Mouse (Mus musculus) adrenal gland, adult 8-10 months (tissue): ENCODE measurements at regions not wholly inside any gene's neighbourhood (a gene's known extent, or its start where the extent isn't known, plus 50 kb on each side); places are given as distances from the start of the nearest gene placed in this dataset.

Experiments used
- DNase-seq: peaks from one replicate; pipeline ENCODE4 v3.0.0; 2022

DNA sequence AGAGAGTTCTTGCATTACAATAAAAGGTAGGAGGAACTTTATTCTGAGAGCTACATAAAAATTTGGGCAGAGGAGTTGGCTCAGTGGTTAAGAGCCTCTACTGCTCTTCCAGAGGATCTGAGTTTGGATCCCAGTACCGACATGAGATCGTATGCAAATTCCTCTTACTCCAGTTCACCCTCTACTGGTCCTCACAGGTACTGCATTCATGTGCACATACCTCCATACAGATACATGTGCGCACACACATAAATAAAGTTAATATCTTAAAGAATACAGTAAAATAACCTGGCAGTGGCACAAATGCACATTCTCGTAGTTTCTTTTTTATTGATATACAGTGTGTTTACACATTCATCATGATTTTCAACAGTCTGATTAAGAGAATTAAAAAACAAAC lies 232.4 kb downstream of the Vps13c start:
- no peak for DNase-seq

DNA sequence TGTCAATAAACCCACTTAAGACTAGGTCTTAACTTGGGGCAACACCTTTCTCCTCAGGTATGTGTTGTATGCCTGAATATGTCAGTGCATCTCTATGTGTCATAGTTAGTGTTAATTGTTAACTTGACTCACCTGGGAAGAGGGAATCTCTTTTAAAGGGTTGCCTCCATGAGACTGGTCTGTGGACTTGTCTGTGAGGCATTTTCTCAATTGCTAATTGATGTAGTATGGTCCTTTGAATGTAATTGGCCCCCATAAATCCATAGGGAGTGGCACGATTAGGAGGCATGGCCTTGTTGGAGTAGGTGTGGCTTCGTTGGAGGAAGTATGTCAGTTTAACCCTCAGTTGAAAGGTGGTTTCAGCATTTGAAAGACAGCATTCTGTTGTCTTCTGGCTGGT lies 237.1 kb downstream of the Vps13c start:
- no peak for DNase-seq

DNA sequence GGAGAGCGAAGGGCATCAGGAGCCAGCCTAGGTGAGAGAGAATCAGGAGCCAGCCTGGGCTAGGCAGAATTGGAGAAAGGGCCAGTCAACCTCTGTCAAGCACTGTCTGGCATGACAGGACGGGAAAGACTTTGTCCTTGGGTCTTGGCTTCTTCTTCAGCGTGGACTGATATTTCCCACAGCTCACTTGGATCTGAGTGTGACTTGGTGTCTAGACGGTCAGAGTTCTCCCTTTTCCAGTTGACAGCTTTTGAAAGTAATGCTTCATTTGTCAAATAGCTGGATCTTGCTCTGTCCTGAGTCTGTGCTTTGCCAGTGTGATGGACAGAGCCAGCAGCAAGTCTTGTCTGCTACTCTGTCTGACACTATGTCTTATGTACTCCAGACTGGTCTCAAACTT lies 243.1 kb downstream of the Vps13c start:
- no peak for DNase-seq

DNA sequence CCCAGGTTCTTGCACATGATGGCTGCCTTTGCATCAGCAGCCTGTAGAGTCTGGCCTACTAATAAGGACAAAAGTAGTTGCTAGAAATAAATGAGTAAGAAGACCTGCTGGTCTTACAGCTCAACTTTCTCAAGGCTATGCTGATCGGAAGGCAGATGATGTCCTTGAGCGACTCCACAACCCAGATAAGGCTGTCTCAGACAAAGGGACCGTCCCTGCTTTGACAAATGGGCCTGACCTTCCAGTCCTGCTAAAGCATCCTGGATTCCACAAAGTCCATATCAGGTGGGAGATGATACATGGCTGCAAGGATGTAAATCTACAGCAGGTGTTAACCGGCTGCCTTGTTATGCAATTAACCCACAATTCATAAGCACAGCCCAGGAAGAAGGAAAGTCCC lies 244.8 kb downstream of the Vps13c start:
- DNase-seq: peak; percentile 63

DNA sequence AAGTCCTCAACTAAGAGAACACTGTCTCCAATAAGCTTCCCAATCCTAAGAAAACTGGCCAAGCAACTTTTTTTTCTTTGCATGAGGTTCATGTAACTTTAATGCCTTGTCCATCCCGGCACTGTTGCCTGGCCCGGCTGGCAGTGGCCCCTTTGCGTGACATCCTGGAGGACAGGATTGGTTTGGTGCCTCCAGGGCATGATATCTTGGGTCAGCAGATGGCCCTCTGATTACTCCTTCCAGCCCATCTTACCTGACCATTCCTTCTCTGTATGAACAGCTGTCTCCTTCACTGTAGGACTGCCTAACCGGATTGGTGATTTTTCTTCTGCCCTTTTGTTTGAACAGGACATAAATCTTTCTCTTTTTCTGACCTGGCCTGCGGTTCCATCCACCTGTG lies 254.4 kb downstream of the Vps13c start:
- DNase-seq: no peak

DNA sequence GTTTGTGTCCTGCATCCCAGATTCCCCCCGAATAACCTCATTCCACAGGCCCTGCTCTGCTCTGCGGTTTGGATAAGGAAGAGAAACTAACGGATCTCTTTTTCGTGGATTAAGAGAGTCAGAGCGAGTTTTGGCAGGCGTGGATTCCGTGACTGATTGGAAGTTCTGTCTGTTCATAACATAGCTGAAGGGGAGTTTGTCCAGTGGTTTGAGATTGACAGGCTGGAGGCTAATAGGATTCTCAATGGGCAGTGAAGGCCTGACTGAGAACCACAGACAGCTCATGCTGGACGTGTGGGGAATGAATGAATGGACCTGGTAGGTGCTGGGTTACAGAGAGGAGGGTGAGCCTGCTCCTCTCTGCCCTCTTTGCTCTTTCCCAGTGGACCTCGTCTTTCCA lies 269.6 kb downstream of the Vps13c start:
- DNase-seq: no peak

DNA sequence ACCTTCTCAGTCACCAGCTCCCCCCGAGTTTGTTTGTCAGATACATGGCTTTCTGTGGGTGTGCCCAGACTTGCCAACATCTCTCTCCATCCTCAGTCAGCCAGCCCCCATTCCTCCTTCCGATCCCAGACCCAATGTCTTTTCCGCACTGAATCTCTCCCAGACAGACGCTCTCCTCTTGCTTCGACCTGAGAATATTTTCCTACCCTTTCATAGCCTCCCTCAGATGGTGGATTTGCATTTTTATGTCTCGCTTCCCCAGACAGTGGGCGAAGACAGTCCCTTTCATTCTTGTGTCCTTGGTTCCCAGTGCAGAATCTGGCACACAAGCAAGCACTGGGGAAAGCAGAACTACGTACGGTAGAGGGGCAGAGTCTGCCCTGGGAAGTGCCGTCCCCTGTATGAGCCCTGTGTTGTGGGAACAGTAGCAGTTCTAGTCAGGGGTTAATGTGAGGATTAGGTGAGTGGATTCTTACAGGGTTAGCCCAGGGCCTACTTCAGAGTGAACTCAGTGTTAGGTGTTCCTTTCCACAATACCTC lies 275.0 kb downstream of the Vps13c start:
- DNase-seq: no peak

DNA sequence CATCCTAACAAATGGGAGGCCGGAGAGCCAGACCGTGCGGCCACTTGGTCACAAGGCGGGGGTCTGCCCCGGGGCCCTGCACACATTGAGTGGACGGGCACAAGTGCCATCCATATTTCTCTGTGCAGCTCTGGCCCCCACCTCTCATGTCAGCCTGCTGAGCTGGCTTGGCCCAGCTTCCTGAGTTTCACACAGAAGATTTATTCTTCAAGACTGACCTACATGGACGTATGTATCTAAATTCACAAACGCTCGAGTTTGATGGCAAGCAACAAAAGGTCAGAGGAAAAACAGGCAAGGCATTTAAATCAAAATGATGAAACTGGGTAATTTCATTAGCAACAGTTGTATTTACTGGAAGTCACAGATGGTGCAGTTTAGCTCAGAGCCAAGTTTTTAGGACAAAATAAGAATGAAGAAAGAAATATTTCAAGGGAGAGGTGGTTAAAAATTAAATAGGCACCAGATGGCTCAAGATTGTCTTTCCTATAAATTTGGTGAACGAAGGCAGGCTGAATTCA lies 276.1 kb downstream of the Vps13c start:
- no peak for DNase-seq

DNA sequence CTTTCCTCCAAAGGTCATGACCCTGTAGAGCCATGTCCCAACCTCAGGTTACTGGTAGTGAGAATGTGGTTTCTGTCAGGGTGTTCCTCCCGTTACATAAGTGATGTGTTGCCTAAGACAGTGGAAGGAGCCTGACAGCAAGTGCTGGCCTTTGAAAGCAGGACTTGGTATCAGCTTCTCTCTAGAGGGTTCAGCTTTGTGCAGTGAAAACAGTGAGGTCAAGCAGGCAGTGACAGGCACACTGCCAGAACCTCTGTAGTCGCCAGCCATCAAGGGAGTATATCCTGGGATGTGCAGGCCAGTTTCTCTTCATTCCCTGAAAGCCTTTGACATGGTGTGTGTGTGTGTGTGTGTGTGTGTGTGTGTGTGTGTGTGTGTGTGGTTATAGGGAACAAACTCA lies 278.1 kb downstream of the Vps13c start:
- DNase-seq: no peak

DNA sequence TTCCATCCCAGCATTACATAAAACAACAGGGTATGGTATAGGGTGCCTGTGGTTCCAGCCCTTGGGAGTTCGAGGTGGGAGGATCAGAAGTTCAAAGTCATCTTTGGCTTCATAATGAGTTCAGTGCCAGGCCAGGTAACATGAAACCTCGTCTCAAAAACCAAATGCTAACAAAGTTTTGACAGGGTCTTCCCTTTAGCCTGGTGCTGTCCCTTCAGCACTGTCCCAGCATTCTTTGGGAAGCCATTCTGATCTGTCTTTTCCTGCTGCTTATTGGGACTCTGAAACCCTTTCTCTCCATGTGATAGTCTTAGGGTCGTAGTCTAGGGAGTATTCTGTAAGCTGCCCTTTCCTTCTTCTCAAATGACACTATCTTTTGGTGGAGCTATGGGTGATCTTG lies 282.1 kb downstream of the Vps13c start:
- no peak for DNase-seq

DNA sequence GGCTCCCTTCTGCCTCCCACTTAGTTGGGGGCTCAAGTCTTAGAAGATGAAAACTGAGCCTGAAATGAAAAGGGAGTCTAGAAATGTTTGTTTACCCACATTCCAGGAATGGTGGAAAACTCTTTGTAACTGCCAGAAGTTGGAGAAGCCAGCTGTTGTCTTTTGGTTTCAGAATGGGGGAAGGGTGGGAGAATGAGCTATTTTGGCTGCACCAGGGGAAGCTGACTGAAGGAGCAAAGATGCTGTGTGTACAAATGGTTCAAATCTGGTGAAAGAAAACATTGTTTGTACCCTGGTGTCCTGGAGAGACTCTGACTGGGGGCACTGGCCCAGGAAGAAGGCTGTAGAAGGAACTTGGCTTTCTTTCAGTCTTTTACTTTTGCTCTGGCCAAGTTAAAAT lies 291.1 kb downstream of the Vps13c start:
- DNase-seq: no peak

DNA sequence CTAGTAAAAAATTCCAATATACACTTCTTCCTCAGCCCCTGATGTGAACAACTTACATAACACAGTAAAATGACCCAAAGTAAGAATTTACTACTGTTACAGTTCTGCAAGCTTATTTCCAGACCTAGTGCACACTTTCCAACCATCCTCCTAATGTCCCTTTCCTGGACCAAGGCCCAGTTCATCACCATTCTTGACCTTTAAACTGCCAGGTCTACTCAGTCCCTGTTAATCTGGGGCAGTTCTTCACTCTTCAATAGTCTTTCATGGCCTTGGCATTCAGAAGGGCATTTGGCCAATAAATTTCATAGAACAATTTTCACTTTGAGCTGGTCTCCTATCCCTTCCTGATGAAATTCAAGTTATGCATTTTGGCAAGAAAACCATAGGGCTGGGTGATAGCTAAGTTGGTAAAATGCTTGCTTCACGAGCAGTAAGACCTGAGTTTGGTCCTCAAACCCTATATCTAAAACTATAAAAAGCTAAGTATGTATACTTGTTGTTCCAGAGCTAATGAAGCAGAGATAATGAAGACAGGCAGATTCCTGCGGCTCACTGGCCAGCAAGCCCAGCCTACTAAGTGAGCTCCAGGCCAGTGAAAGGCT lies 295.4 kb downstream of the Vps13c start:
- peak; percentile 47 for DNase-seq

DNA sequence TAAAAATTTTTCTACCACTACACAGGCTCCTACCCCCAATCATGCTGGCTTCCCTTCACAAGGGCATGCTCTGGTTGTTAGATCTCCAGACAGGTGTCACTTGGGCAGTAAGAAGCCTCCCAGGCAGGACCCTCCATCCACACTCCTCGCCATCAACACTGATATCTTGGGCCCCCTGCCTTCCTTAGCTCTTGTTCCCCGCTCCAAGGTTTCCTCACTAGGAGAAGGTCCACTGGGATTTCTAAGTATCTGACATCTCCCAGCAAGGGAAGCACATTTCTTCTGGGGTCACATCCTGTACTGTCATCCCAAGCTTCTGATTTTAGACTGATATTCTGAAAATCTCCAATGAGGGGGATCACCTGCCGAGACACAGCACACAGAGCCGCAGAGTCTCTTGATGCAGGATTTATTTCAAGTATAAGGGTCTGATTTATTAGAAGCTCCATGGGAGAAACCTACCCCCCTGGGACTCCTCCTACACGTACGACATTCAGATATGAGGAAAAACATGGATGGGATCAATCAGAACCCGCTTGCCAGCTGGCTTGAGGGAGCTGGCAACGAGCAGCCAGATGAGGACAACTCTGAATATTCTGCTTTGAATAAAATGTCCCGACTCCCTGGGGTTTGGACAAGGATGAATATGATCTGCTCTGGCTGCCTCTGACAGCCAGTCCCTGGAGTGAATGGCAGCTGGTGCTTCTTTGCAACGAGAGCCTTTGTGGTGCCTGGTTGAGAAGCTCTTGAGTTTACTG lies 322.8 kb downstream of the Vps13c start:
- no peak for DNase-seq

DNA sequence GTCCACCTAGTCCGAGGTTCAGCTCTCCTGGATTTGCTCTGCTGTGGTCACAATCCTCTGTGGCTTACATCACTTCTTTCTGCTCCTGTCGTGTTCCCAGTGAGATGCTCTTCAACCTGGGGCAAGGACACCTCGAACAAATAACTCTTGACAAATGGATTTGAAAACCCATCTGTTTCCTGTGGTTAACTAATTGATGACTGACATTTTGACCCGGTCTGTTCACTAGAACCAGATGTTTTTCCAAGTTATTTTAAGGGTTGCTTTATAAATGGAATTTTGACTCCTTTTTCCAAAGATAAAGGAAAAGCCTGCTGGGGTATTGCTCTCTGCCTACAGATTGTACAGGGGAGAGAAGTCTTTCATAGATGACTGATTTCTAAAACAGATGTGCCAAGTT lies 326.4 kb downstream of the Vps13c start:
- no peak for DNase-seq

DNA sequence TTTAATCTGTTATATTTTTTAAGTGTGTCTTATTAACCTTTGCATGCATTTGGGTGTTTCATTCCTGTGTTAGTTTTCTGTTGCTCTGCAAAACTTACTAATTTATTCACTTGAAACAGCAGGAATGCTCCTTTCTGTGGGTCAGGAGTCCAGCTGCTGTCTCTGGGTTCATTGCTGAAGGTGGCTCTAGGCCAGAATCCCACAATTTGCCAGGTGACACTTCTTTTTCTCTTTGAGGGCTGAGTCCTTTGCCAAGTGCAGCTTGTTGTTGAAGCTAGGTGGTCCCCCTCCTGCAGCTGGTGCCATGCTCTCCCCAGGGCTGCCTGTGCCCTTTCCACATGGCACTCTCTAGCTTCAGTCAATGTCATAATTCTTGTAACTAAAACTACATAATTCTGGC lies 348.7 kb downstream of the Vps13c start:
- DNase-seq: no peak

DNA sequence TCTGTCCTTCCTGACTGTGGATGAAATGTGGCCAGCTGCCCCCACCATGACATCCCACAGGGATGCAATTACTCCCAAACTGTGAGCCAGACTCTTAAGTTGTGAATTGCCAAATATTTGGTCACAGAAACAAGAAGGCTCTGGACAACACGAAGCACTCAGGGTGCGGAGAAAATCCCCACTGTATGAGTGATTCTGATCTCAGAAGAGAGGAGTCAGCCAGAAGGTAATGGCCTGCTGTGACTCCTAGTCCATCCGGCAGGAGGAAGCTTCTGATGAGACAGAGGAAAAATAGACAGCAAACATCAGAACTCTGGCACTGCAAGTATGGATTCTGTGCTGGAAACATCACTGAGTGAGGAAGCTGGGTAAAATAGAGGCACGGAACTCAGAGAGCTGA lies 359.6 kb downstream of the Vps13c start:
- DNase-seq: no peak

DNA sequence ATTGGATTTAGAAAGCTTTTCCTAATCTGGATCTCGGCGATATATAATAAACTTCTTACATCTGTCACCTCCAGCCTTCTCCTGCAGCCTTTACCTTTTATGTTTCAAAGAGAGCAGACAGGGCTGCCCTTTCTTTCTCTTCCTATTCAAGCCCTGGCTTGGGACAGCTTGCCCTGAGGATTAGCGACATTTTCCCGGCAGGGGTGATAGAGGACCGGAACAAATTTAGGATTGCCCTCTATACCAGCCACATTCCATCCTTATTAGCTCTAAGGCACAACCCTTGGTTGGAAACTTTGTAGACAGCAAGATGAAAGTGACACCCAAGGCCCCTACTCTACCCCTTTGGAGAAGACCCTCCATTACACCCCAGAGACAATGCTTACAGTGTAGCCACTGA lies 360.8 kb downstream of the Vps13c start:
- no peak for DNase-seq

DNA sequence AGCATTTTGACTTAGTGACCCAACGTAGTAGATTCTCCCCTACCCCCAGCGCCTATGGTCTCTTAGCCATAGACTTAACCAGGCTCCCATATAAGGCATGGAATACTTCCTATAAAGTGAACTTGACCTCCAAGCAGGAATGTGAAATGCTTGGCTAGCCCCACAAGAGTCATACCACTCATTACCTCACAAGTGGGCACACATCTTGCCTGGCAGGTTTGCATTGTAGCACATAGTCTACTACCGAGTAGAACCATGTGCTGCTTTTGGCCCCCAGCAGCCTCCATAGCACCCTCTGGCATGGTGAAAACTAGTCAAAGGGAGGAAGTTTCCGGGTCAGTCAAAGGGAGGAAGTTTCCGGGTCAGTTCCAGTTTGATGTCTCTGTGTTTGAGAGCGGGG lies 385.5 kb downstream of the Vps13c start:
- no peak for DNase-seq

DNA sequence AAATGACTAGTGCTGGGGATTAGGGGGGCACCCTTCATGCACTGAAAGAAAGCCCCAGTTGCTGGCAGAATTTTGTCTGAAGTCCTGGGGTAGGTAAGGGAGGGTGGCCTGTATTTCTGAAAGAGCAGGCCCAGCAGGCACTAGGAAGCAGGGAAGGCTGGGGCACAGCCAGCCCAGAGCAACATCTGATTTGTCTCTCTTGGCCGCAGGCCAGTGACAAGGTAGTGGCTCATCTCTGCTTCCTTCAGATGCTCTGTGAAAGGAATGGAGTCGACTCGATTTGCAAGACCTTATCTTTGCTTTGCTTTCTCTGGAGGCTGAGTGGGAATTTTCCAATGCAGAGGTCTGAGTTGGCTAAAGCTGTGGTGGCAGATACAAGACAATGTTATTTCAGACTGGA lies 390.9 kb downstream of the Vps13c start:
- DNase-seq: peak; percentile 28

DNA sequence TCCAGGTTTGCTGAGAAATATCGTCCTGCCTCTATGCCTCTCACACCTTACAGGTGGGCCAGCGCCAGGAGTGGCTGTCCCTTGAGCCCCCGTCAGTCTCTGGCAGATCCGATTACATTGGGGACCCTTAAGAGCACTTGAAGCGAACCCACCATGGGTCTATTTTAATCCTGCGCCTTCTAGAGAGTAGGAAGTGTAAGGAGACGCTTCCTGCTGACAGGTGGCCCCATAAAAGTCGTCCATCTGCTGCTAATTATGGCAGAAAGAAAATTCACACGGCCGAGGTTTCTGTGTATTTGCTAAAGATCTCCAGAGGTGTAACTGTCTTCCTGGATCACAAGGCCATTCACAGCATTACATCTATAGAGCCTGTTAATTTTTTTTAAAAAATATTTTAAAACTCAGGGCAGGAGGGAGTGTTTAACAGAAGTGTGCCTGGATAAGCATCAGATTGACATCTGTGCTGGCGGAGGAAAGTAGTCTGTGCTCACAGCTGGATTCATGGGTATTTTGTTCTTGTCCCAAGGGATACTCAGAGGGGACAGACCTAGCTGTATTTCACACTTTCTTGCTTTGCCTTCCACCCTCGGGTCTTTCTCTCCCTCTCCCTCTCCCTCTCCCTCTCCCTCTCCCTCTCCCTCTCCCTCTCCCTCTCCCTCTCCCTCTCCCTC lies 394.9 kb downstream of the Vps13c start:
- no peak for DNase-seq

DNA sequence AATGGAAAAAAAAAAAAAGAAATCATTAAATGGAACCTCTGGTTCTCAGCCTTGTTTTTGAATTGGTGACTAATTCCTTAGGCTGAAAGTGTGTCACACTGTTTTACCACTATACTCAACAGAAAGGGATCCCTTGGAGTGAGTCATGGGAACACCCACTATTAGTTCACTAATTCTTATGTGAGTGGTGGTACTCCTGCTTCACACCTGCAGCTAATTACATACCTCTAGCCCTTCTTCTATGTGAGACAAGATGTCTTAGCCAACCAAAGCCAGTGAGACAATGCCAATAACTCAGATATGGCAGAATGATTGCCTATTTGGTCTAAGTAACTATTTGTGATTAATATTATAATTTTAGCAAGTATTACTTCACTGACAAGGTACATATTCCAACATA lies 398.9 kb downstream of the Vps13c start:
- no peak for DNase-seq

DNA sequence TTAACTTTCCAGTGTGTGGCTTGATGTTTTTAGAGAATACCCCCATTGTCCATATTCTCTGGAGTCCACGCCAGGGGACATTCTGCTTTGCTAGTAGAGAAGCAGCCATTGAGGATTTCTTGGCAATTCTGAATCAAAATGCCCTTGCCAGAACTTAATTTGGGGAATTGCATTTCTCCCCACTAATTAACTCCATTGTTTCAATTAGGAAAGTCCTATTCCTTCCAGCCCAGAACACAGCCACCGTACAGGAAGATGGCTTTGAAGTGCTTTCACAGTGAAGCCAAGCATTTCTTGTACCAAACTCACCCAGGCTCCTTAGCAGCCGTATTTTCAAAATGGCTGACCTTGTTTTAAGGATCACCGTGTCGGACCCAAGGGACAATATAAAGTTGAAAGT lies 399.4 kb downstream of the Vps13c start:
- DNase-seq: no peak

DNA sequence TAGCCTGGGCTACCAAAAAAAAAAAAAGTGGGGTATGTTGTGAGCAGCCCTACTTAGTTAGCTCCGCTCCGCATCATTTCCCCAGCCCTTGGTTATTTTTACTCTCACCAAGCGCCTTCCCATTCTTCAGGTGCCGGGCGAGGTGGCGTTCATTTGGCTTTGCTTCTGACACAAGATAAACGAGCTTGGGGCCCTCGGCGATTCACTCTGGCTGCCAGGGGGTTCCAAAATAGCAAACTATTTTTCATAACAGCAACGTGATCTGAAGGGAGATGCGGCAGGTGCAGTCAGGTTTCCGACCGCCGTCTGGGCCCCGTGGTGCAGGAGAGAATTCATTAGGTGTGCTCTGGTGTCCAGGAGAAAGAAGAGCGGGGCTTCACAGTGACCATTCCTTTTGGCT lies 403.6 kb upstream of the Rora start:
- no peak for DNase-seq

DNA sequence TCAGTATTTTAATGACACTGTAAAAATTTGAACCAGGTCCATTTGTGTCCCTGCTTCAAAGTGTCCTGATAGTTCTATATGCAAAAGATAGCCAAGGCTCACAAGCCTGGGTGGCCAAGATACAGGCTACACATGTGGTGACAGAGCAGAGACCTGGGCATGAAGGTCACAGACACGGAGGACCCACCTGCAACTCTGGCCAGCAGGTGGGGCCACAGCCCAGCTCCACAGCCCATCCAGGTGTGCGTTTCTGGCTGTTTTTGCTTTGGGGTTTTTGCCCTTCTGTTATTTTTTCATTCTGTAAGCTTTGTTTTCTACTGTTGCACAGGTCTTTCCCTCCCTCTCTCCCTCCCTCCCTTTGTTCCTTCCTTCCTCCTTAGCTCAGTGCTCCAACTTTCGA lies 399.4 kb upstream of the Rora start:
- DNase-seq: no peak
